Mouse (Mus musculus): ENCODE data around the gene Luc7l2.

Luc7l2 gene

GRCm38 (mm10) chr6:38650263-38650937 lies 99.3 kb downstream of the Luc7l2 start:
- DNase-seq (ENCODE audit: low spot score in 2 of 2), result peak in 1 of 2 experiments; percentile 35

Data from heart, adult 9 months (tissue).